Mouse (Mus musculus) ES-Bruce4 (cell line): Measurements from ENCODE around the gene Raver2.

ENCODE experiments used
- CTCF ChIP-seq: IDR thresholded peaks from one replicate; pipeline ENCODE4 v1.8.1; 2011; ENCODE audit warnings: low read depth, low read length
- POLR2A ChIP-seq: IDR thresholded peaks from one replicate; pipeline ENCODE4 v1.8.1; 2011; ENCODE audit warnings: low read length; ENCODE audit not compliant: insufficient read depth

DNA sequence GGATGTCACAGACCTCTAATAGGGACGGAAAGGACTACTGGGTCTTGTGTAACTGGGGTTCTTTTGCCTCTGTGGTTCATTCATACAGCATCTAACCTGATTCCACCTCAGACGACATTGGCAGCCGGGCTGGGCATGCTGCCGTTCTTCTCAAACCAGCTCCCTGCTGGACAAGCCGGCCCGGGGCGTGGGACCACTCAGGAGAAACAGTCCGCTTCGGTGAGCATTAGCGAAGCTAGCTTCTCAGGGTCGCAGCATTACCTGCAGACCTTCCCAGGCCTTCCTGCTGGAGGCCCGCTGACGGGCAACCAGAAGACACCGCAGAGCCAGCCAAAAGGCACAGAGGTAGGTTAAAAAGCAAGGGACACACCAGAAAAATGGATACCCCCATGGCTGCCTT is 67.1 kb downstream of the Raver2 start:
- TF ChIP-seq CTCF: no peak
- TF ChIP-seq POLR2A: no peak
